Mouse (Mus musculus): Measurements from ENCODE around the gene Uprt. TPM values are rescaled to one million over a fixed set of nuclear protein-coding genes. Genes with fewer than 3 reads are reported as not detected.

Uprt gene
- polyA plus RNA-seq, 1 experiment from 2014 or later: 1.2 TPM

- Histone ChIP-seq H3K9me3 (replicated peaks; ENCODE audit: control insufficient read depth, low read length) (no peaks in the 10 kb centered on the region), H3K4me2 (ENCODE audit: low read length) (no peak overlapping the region), H3K27ac (ENCODE audit: low read depth, low read length) (no peak overlapping the region), H3K9ac (ENCODE audit: low read length) (no peak overlapping the region), H3K27me3 (replicated peaks; ENCODE audit: control insufficient read depth, insufficient read depth, low read length) (no peaks in the 10 kb centered on the region), H3K4me3 (ENCODE audit: low read depth, low read length) (no peak overlapping the region), H3K4me1 (ENCODE audit: control insufficient read depth, insufficient read depth, low read length) (no peaks in the 10 kb centered on the region), H3K36me3 (ENCODE audit: control insufficient read depth, insufficient read depth, low read length) (no peaks in the 10 kb centered on the region)
- ATAC-seq: no peak
- 76% methylated on average over 4 of the region's 4 CpGs for WGBS
- DNase-seq (ENCODE audit: low spot score): no peak
Observed at GRCm38 (mm10) chrX:104488870-104489467, 6.4 kb downstream of the Uprt start.

GRCm38 (mm10) chrX:104489626-104490355 lies 7.2 kb downstream of the Uprt start:
- no peak for ATAC-seq

DNA sequence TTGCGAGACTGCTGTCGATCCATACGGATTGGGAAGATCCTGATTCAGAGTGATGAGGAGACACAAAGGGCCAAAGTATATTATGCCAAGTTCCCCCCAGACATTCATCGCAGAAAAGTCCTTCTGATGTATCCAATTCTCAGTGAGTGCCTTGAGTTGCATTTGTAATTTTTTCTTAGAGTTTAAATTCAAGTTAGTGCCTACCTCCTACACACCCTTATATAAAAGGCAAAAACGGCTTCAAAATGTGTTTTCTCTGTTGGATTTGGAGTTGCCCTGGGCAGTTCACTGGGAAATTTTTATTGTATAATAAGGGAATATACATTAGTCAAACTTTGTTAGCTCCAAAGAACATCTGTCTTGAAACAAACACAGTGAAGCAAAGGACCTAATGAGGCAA lies 19.1 kb downstream of the Uprt start:
- WGBS: 72% methylated on average over 5 of the region's 5 CpGs
- DNase-seq (ENCODE audit: low spot score): no peak

More at GRCm38 (mm10) chrX:104489626-104490355, 7.2 kb downstream of the Uprt start:
- DNase-seq (ENCODE audit: low spot score): no peak
- no peaks in the 10 kb centered on the region for H3K9me3 ChIP-seq (replicated peaks; ENCODE audit: control insufficient read depth, low read length)
- no peaks in the 10 kb centered on the region for H3K36me3 ChIP-seq (ENCODE audit: control insufficient read depth, insufficient read depth, low read length)
- H3K27ac ChIP-seq (ENCODE audit: low read depth, low read length): no peak overlapping the region
- 60% methylated on average over 4 of the region's 4 CpGs for WGBS
- H3K4me1 ChIP-seq (ENCODE audit: control insufficient read depth, insufficient read depth, low read length): no peaks in the 10 kb centered on the region
- no peak overlapping the region for H3K4me3 ChIP-seq (ENCODE audit: low read depth, low read length)
- no peak overlapping the region for H3K4me2 ChIP-seq (ENCODE audit: low read length)
- no peaks in the 10 kb centered on the region for H3K27me3 ChIP-seq (replicated peaks; ENCODE audit: control insufficient read depth, insufficient read depth, low read length)
- H3K9ac ChIP-seq (ENCODE audit: low read length): no peak overlapping the region

DNA sequence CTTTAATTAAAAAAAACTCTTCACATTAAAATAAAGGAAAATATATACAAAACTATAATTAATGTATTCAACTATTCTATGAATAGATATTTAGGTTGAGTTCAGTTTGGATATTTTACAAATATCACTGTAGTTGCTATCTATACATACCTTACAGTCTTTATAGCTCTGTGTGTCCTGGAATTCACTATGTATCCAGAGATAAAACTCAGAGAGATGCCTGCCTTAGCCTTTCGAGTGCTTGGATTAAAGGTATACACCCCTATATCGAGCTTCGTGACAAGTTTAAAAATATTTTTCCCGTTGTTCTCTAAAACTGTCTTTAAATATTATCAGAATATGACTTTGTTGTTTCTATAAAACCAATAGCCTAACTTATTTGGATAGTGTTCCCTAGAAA lies 60.0 kb downstream of the Uprt start:
- DNase-seq (ENCODE audit: low spot score) (no peak), ATAC-seq (no peak)
- H3K4me3 ChIP-seq (ENCODE audit: low read depth, low read length): no peak overlapping the region
- H3K27ac ChIP-seq (ENCODE audit: low read depth, low read length): no peak overlapping the region
- no peak overlapping the region for H3K9ac ChIP-seq (ENCODE audit: low read length)
- no peaks in the 10 kb centered on the region for H3K36me3 ChIP-seq (ENCODE audit: control insufficient read depth, insufficient read depth, low read length)
- H3K4me2 ChIP-seq (ENCODE audit: low read length): no peak overlapping the region
- H3K27me3 ChIP-seq (replicated peaks; ENCODE audit: control insufficient read depth, insufficient read depth, low read length): no peaks in the 10 kb centered on the region
- no peaks in the 10 kb centered on the region for H3K9me3 ChIP-seq (replicated peaks; ENCODE audit: control insufficient read depth, low read length)
- WGBS: 92% methylated on average over 4 of the region's 4 CpGs
- no peaks in the 10 kb centered on the region for H3K4me1 ChIP-seq (ENCODE audit: control insufficient read depth, insufficient read depth, low read length)

More for the DNA sequence above, 19.1 kb downstream of the Uprt start:
- Histone ChIP-seq H3K4me3 (ENCODE audit: low read depth, low read length) (no peak overlapping the region), H3K36me3 (ENCODE audit: control insufficient read depth, insufficient read depth, low read length) (no peaks in the 10 kb centered on the region), H3K4me1 (ENCODE audit: control insufficient read depth, insufficient read depth, low read length) (no peaks in the 10 kb centered on the region), H3K9ac (ENCODE audit: low read length) (no peak overlapping the region), H3K27me3 (replicated peaks; ENCODE audit: control insufficient read depth, insufficient read depth, low read length) (0 out of 2 replicates have a peak, but pooled peaks cover 2% of the 10 kb centered on the region), H3K4me2 (ENCODE audit: low read length) (no peak overlapping the region), H3K9me3 (replicated peaks; ENCODE audit: control insufficient read depth, low read length) (no peaks in the 10 kb centered on the region), H3K27ac (ENCODE audit: low read depth, low read length) (no peak overlapping the region)
- ATAC-seq: no peak

DNA sequence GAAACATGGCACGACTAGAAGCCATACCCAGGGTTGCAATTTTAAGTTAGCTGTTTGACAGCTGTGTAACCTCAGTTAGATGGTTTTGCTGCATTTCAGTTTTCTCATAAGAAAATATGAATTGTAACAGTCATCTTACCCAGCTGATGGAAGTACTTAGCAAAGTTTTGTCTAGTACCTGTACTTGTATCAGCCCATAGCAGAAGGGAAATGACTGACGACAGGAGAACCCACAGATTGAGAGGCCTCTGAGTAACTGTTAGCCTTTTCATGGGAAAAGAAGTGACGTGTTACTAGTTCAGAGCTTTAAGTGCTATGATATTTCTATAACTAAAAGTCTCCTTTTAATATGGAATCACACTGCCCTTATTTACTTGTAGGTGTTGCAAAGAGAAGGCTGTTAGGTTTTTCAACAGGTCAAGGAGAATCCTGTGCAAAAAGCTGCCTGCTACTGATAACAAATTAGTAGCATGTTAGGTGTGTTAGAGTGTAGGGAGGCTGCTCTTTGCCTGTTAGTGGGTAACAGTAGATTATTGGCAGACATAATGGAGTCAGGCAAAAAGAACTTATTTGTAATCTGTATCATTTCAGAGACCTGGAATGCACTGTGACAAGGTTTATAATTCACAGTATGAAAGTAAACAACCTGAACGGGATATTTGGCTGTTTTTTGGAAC lies 61.4 kb downstream of the Uprt start:
- no peaks in the 10 kb centered on the region for H3K4me1 ChIP-seq (ENCODE audit: control insufficient read depth, insufficient read depth, low read length)
- no peaks in the 10 kb centered on the region for H3K36me3 ChIP-seq (ENCODE audit: control insufficient read depth, insufficient read depth, low read length)
- WGBS: 62% methylated on average over 4 of the region's 4 CpGs
- no peak overlapping the region for H3K4me3 ChIP-seq (ENCODE audit: low read depth, low read length)
- H3K9me3 ChIP-seq (replicated peaks; ENCODE audit: control insufficient read depth, low read length): no peaks in the 10 kb centered on the region
- no peaks in the 10 kb centered on the region for H3K27me3 ChIP-seq (replicated peaks; ENCODE audit: control insufficient read depth, insufficient read depth, low read length)
- no peak for ATAC-seq
- no peak overlapping the region for H3K4me2 ChIP-seq (ENCODE audit: low read length)
- no peak for DNase-seq (ENCODE audit: low spot score)
- H3K27ac ChIP-seq (ENCODE audit: low read depth, low read length): no peak overlapping the region
- H3K9ac ChIP-seq (ENCODE audit: low read length): no peak overlapping the region

GRCm38 (mm10) chrX:104545283-104545682 lies 62.7 kb downstream of the Uprt start:
- no peak overlapping the region for H3K4me3 ChIP-seq (ENCODE audit: low read depth, low read length)
- no peaks in the 10 kb centered on the region for H3K36me3 ChIP-seq (ENCODE audit: control insufficient read depth, insufficient read depth, low read length)
- no peaks in the 10 kb centered on the region for H3K4me1 ChIP-seq (ENCODE audit: control insufficient read depth, insufficient read depth, low read length)
- no peak overlapping the region for H3K9ac ChIP-seq (ENCODE audit: low read length)
- no peak overlapping the region for H3K27ac ChIP-seq (ENCODE audit: low read depth, low read length)
- H3K4me2 ChIP-seq (ENCODE audit: low read length): no peak overlapping the region
- 90% methylated on average over 1 of the region's 1 CpGs for WGBS
- no peaks in the 10 kb centered on the region for H3K9me3 ChIP-seq (replicated peaks; ENCODE audit: control insufficient read depth, low read length)
- H3K27me3 ChIP-seq (replicated peaks; ENCODE audit: control insufficient read depth, insufficient read depth, low read length): no peaks in the 10 kb centered on the region
- no peak for DNase-seq (ENCODE audit: low spot score)
- no peak for ATAC-seq

Other genes starting within 250 kb of the Uprt start
- gene Abcb7, start 69.0 kb upstream of the Uprt start, polyA plus RNA-seq (2014; fragmentation: Nextera tagmentation; extraction: Ambion mirVana): 11.0 and 12.1 TPM in 2 replicates
- gene Zdhhc15, start 188.2 kb downstream of the Uprt start, polyA plus RNA-seq (2014; fragmentation: Nextera tagmentation; extraction: Ambion mirVana): 4.5 and 5.0 TPM in 2 replicates